ENCODE assay signal across 27 mouse cellular contexts in the genomic region with DNA sequence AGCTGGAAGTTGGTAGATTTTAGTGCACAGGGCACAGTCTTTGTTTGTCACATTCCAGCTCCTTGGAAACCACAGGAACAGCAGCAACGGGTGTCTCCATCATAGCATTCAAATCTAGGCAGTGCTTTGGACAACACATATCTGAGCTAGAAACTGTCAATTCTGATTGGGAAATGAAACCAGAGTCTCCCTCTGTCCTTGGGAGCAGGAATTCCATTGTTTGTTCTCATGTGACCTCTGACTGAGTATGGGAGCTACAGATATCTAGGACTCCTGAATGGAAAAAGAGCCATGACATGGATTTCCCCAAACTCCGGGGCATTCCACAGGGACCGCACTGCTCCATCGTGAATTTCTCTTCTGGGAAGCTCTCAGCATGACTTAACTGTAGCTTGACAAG.
A peak's percentile ranks its signal among the peaks of the same experiment; 100 is the strongest.
DNase-seq lines count a peak whose midpoint lies in the region; ATAC-seq lines count a peak whose summit lies in the region.
"Had no signal": no experiment of that assay in that cellular context is flagged by ENCODE, and none has a peak within 500 bp of the region (broad histone marks: within the 10 kb centered on the region; RNA-seq: fewer than 3 reads in every experiment).

No protein-coding gene starts in this region.

- 62% methylated on average over 4 of the region's 4 CpGs for WGBS in heart, embryonic 10.5 days
- 44% methylated on average over 4 of the region's 4 CpGs for WGBS in heart, embryonic 12.5 days
- 79% methylated on average over 4 of the region's 4 CpGs for WGBS in kidney, embryonic 14.5 days

- 0 out of 2 replicates have a peak overlapping the region, but pooled peaks have one; percentile 42 for H3K27ac ChIP-seq in heart, embryonic 10.5 days
- H3K27ac ChIP-seq in heart, embryonic 12.5 days (ENCODE audit: poor library complexity, severe bottlenecking), result no peak overlapping the region
- no peak overlapping the region for H3K27ac ChIP-seq in kidney, embryonic 14.5 days (ENCODE audit: low read depth, low read length)
- H3K27ac ChIP-seq: embryonic facial prominence, embryonic 13.5 days; embryonic facial prominence, embryonic 15.5 days; forebrain, embryonic 13.5 days; forebrain, embryonic 15.5 days had no signal

- H3K4me1 ChIP-seq in heart, embryonic 10.5 days, result no peaks in the 10 kb centered on the region
- H3K4me1 ChIP-seq in heart, embryonic 12.5 days (replicated peaks), result peaks cover 7% of the 10 kb centered on the region
- no peaks in the 10 kb centered on the region for H3K4me1 ChIP-seq in kidney, embryonic 14.5 days (ENCODE audit: control insufficient read depth, insufficient read depth, low read length)
- H3K4me1 ChIP-seq: embryonic facial prominence, embryonic 15.5 days; forebrain, embryonic 13.5 days; forebrain, embryonic 15.5 days had no signal

- DNase-seq in heart, embryonic 10.5 days (ENCODE audit: low spot score), result no peak
- DNase-seq in heart, adult 18-20 months, result no peak
- no peak for DNase-seq in heart, postnatal 14 days
- peak; percentile 72 for DNase-seq in Muller cell, postnatal 12 days (ENCODE audit: inconsistent ontology term)
- peak; percentile 3 for DNase-seq in ZHBTc4 (ENCODE audit: low read depth, low spot score)
- no peak for DNase-seq in gastrocnemius, adult 8-10 months (ENCODE audit: low spot score in 2 of 2)
- DNase-seq: adrenal gland, adult 2 months; adrenal gland, postnatal 10 days; adrenal gland, postnatal 25 days; B cell, adult 2 months; cerebellum, adult 11 months; cerebellum, adult 18-20 months; cerebellum, adult 8-10 months; cerebellum, adult 9-11 months; cerebellum, postnatal 14 days; cerebellum, postnatal 36 days; embryo, embryonic 11 days; forebrain, postnatal 0 days had no signal

- no peaks in the 10 kb centered on the region for H3K27me3 ChIP-seq in heart, embryonic 10.5 days (ENCODE audit: insufficient read depth, poor library complexity, severe bottlenecking)
- no peaks in the 10 kb centered on the region for H3K27me3 ChIP-seq in heart, embryonic 12.5 days (replicated peaks)
- H3K27me3 ChIP-seq in kidney, embryonic 14.5 days (ENCODE audit: control insufficient read depth, insufficient read depth, low read length), result no peaks in the 10 kb centered on the region
- H3K27me3 ChIP-seq: CH12.LX; embryonic facial prominence, embryonic 13.5 days; embryonic facial prominence, embryonic 15.5 days; forebrain, embryonic 13.5 days; forebrain, embryonic 15.5 days had no signal

- no peak overlapping the region for H3K4me2 ChIP-seq in heart, embryonic 12.5 days
- H3K4me2 ChIP-seq in kidney, embryonic 14.5 days (replicated peaks; ENCODE audit: low read depth, low read length), result no peak overlapping the region
- H3K4me2 ChIP-seq: embryonic facial prominence, embryonic 13.5 days; embryonic facial prominence, embryonic 15.5 days; forebrain, embryonic 13.5 days; forebrain, embryonic 15.5 days had no signal

- no peaks in the 10 kb centered on the region for H3K36me3 ChIP-seq in heart, embryonic 10.5 days
- H3K36me3 ChIP-seq in heart, embryonic 12.5 days, result no peaks in the 10 kb centered on the region
- no peaks in the 10 kb centered on the region for H3K36me3 ChIP-seq in kidney, embryonic 14.5 days (ENCODE audit: control insufficient read depth, insufficient read depth, low read length)
- H3K36me3 ChIP-seq: embryonic facial prominence, embryonic 13.5 days; embryonic facial prominence, embryonic 15.5 days; forebrain, embryonic 15.5 days; G1E had no signal

- intact Hi-C loops in heart, postnatal 14 days (cut with DNase I), result no loop called here

- no peaks in the 10 kb centered on the region for H3K9me3 ChIP-seq in heart, embryonic 10.5 days
- H3K9me3 ChIP-seq in heart, embryonic 12.5 days (replicated peaks), result no peaks in the 10 kb centered on the region
- no peaks in the 10 kb centered on the region for H3K9me3 ChIP-seq in kidney, embryonic 14.5 days (ENCODE audit: control insufficient read depth, low read length)
- H3K9me3 ChIP-seq: embryonic facial prominence, embryonic 13.5 days; embryonic facial prominence, embryonic 15.5 days; forebrain, embryonic 13.5 days; forebrain, embryonic 15.5 days; G1E had no signal

- H3K9ac ChIP-seq in heart, embryonic 12.5 days, result no peak overlapping the region
- H3K9ac ChIP-seq in kidney, embryonic 14.5 days (ENCODE audit: low read depth, low read length), result no peak overlapping the region
- H3K9ac ChIP-seq: embryonic facial prominence, embryonic 13.5 days; embryonic facial prominence, embryonic 15.5 days; forebrain, embryonic 13.5 days; forebrain, embryonic 15.5 days; forebrain, postnatal 0 days had no signal

- ATAC-seq in heart, embryonic 12.5 days (ENCODE audit: insufficient number of reproducible peaks, low FRiP score), result 0 out of 2 replicates have a peak, but pooled peaks have one; percentile 39
- ATAC-seq in kidney, embryonic 14.5 days (ENCODE audit: low FRiP score, low TSS enrichment), result no peak
- ATAC-seq: CD4-positive, CD25-positive, alpha-beta regulatory T cell, adult 4 months; forebrain, embryonic 13.5 days; forebrain, embryonic 15.5 days; forebrain, postnatal 0 days had no signal

- H3K4me3 ChIP-seq in heart, embryonic 10.5 days, result no peak overlapping the region
- no peak overlapping the region for H3K4me3 ChIP-seq in heart, embryonic 12.5 days
- no peak overlapping the region for H3K4me3 ChIP-seq in kidney, embryonic 14.5 days (ENCODE audit: low read length)
- H3K4me3 ChIP-seq: embryonic facial prominence, embryonic 13.5 days; embryonic facial prominence, embryonic 15.5 days; forebrain, embryonic 13.5 days; forebrain, embryonic 15.5 days had no signal

Comparison
In these comparisons a context has a peak if more than half of its experiments do, and no peak if none do; other contexts are left out.
1. DNase-seq: peak in Muller cell, postnatal 12 days (single experiment) and ZHBTc4 (single experiment); none in heart, embryonic 10.5 days (single experiment), heart, adult 18-20 months (0 of 2), heart, postnatal 14 days (0 of 2) and gastrocnemius, adult 8-10 months (0 of 2).